Mouse (Mus musculus): ENCODE data around the gene Wdfy1. TPM values are rescaled to one million over a fixed set of nuclear protein-coding genes. Genes with fewer than 3 reads are reported as not detected.

Gene Wdfy1
- polyA plus RNA-seq, 1 experiment from 2014 or later, result 33.1 TPM

DNA sequence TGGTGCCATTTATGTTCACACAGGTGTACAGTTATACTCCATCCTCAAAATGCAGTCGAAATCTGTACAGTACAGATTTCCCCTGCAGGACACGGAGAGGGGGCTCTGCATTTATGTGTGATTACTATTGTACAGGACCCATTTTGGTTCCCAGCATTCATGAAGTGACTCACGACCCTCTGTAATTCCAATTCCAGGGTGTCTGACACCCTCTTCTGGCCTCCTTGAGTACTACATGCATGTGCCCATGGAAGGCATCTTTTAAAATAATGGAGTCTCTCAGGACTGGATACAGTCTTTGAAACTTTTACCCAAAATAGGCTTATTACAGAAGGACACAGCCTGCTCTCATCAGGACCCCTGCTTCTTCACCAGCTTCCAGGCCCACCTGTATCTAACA, 6.5 kb upstream of the Wdfy1 start:
- H3K4me3 ChIP-seq (replicated peaks), result no peak overlapping the region
- H3K4me2 ChIP-seq (replicated peaks), result no peak overlapping the region
- 89% methylated on average over 3 of the region's 3 CpGs for WGBS
- H3K27me3 ChIP-seq (replicated peaks), result no peaks in the 10 kb centered on the region
- ATAC-seq, result no peak
- H3K4me1 ChIP-seq (replicated peaks), result no peaks in the 10 kb centered on the region
- no peak overlapping the region for H3K9ac ChIP-seq
- no peak overlapping the region for H3K27ac ChIP-seq
- H3K36me3 ChIP-seq, result peaks cover 22% of the 10 kb centered on the region
- H3K9me3 ChIP-seq, result no peaks in the 10 kb centered on the region

DNA sequence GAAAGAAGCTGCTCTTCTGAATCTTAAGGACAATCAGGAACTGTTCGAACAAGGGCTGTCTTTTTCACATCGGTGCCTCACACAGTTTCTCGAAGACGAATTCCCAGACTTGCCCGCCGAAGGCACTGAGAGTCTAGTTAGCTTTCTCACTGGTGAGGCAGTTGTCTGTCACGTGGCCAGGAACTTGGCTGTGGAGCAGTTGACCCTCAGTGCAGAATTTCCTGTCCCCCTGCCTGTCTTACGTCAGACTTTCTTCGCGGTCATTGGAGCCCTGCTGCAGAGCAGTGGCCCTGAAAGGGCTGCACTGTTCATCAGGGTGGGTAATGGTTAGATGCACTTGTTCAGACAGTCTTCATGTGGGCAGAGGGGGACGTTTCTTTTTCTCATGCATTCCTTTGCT, 2.1 kb upstream of the Wdfy1 start:
- Histone ChIP-seq H3K27ac (no peak overlapping the region), H3K36me3 (peaks cover 21% of the 10 kb centered on the region), H3K9ac (no peak overlapping the region), H3K27me3 (replicated peaks) (no peaks in the 10 kb centered on the region), H3K4me1 (replicated peaks) (no peaks in the 10 kb centered on the region), H3K4me3 (replicated peaks) (no peak overlapping the region), H3K4me2 (replicated peaks) (no peak overlapping the region), H3K9me3 (no peaks in the 10 kb centered on the region)
- 78% methylated on average over 11 of the region's 11 CpGs for WGBS
- no peak for ATAC-seq

GRCm38 (mm10) chr1:79774164-79774780, 1.7 kb downstream of the Wdfy1 start:
- Histone ChIP-seq H3K27me3 (replicated peaks) (no peaks in the 10 kb centered on the region), H3K27ac (no peak overlapping the region), H3K4me2 (replicated peaks) (no peak overlapping the region), H3K4me1 (replicated peaks) (no peaks in the 10 kb centered on the region), H3K36me3 (no peaks in the 10 kb centered on the region), H3K9me3 (no peaks in the 10 kb centered on the region), H3K9ac (no peak overlapping the region), H3K4me3 (replicated peaks) (no peak overlapping the region)
- WGBS, result 83% methylated on average over 4 of the region's 4 CpGs
- ATAC-seq, result no peak

GRCm38 (mm10) chr1:79768231-79768630, 7.7 kb downstream of the Wdfy1 start:
- ATAC-seq, result no peak
- no peaks in the 10 kb centered on the region for H3K27me3 ChIP-seq (replicated peaks)
- no peaks in the 10 kb centered on the region for H3K9me3 ChIP-seq

GRCm38 (mm10) chr1:79764483-79764882, 11.5 kb downstream of the Wdfy1 start:
- no peak overlapping the region for H3K4me2 ChIP-seq (replicated peaks)
- H3K27me3 ChIP-seq (replicated peaks), result no peaks in the 10 kb centered on the region
- H3K4me3 ChIP-seq (replicated peaks), result no peak overlapping the region
- no peak overlapping the region for H3K27ac ChIP-seq
- H3K9ac ChIP-seq, result no peak overlapping the region
- ATAC-seq, result no peak
- H3K36me3 ChIP-seq, result no peaks in the 10 kb centered on the region
- 78% methylated on average over 1 of the region's 1 CpGs for WGBS
- H3K4me1 ChIP-seq (replicated peaks), result 0 out of 2 replicates have a peak, but pooled peaks cover 10% of the 10 kb centered on the region
- no peaks in the 10 kb centered on the region for H3K9me3 ChIP-seq

More at GRCm38 (mm10) chr1:79768231-79768630, 7.7 kb downstream of the Wdfy1 start:
- Histone ChIP-seq H3K9ac (no peak overlapping the region), H3K4me3 (replicated peaks) (no peak overlapping the region), H3K27ac (no peak overlapping the region), H3K36me3 (no peaks in the 10 kb centered on the region), H3K4me1 (replicated peaks) (no peaks in the 10 kb centered on the region), H3K4me2 (replicated peaks) (no peak overlapping the region)
- 58% methylated on average over 1 of the region's 1 CpGs for WGBS

DNA sequence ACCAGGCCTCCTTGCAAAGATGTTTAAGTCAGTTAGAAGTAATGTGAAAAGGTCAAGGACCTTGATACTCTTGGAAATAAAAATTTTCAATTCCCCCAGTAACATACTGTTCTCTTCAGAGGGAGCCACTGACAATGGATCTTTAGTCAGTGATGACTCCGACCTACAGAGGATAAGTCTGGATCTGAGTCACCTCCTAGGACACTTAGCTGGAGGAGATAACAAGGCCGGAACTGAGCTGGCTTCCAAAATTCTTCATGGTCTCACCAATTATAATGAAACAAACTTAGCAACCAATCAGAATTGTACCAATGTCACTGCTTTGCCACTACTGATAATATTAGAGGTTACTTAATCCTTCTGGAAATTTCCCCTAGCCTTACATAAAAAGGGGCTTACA, 11.9 kb downstream of the Wdfy1 start:
- 91% methylated on average over 2 of the region's 2 CpGs for WGBS
- Histone ChIP-seq H3K4me1 (replicated peaks) (0 out of 2 replicates have a peak, but pooled peaks cover 10% of the 10 kb centered on the region), H3K4me3 (replicated peaks) (no peak overlapping the region), H3K27me3 (replicated peaks) (no peaks in the 10 kb centered on the region), H3K9me3 (no peaks in the 10 kb centered on the region), H3K36me3 (no peaks in the 10 kb centered on the region), H3K9ac (no peak overlapping the region), H3K4me2 (replicated peaks) (no peak overlapping the region), H3K27ac (no peak overlapping the region)
- ATAC-seq, result no peak

DNA sequence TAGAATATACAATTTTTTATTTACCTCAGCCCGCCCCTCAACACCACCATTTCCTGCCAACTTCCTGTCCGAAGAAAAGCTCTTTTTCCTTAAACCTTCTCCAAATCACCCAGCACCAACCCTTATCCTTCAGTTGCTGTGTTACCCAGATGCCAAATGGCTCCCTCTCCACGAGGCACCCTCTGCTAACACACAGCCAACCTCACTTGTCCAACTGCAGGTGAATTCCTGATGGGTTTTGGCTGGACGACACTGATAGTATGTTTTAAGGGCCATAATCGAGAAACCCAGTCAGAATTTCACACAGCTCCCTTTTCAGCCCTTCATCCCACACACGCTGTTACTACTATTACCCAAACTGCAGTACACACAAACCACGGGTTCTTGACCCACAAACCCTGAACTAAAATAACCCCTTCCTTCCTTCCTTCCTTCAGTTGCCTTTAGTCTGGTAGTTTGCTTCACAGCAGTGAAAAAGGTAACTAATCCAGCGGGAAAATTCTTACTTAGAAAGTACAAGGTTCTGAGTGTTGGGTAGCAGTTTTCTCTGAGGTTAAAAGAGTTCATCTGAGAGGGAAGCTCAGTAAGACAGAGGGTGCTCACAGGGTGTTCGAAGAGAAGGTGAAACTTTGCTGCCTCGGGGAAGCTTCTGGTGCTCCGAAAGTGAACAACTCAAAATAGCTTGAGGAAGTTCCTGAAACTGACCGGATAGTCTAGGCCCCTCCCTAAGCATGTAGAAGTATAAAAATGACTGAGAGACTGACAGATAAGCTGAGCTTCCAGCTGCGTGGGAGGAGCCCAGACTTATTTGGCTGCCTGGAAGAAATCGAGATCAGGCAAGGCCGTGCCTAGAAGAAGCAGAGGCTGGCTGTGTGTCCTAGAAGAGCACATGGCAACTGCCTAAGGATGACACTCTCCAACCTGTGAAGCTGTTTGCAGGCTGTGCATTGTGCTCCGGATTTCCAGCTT, 13.4 kb downstream of the Wdfy1 start:
- 53% methylated on average over 16 of the region's 16 CpGs for WGBS
- Histone ChIP-seq H3K4me1 (replicated peaks) (0 out of 2 replicates have a peak, but pooled peaks cover 10% of the 10 kb centered on the region), H3K4me3 (replicated peaks) (no peak overlapping the region), H3K27ac (no peak overlapping the region), H3K36me3 (no peaks in the 10 kb centered on the region), H3K4me2 (replicated peaks) (peak overlapping the region; percentile 85), H3K27me3 (replicated peaks) (no peaks in the 10 kb centered on the region), H3K9me3 (no peaks in the 10 kb centered on the region), H3K9ac (no peak overlapping the region)
- ATAC-seq, result no peak

DNA sequence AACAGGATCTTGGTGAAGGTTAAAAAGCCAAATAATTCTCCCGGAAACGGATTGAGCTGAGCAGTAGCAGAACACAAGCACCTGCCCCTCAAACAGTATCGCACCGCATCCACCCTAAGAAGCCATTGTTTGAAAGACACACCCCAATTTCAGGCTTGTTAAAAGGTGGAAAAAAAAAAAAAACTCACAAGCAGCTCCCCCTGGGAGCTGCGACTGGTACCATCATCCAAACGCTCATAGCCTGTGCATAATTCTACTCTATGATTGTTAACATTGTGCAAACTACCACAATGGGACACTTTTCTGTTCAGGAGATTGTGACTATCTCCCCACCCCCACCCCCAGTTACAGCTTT, 14.0 kb downstream of the Wdfy1 start:
- H3K36me3 ChIP-seq, result no peaks in the 10 kb centered on the region
- 2% methylated on average over 6 of the region's 6 CpGs for WGBS
- peak; percentile 42 for ATAC-seq
- H3K27me3 ChIP-seq (replicated peaks), result no peaks in the 10 kb centered on the region
- peak overlapping the region; percentile 91 for H3K4me3 ChIP-seq (replicated peaks)
- no peaks in the 10 kb centered on the region for H3K9me3 ChIP-seq
- H3K4me1 ChIP-seq (replicated peaks), result 0 out of 2 replicates have a peak, but pooled peaks cover 12% of the 10 kb centered on the region
- no peak overlapping the region for H3K9ac ChIP-seq
- no peak overlapping the region for H3K27ac ChIP-seq
- H3K4me2 ChIP-seq (replicated peaks), result peak overlapping the region; percentile 85

- H3K27ac ChIP-seq, result no peak overlapping the region
- no peaks in the 10 kb centered on the region for H3K27me3 ChIP-seq (replicated peaks)
- peak overlapping the region; percentile 91 for H3K4me3 ChIP-seq (replicated peaks)
- H3K36me3 ChIP-seq, result no peaks in the 10 kb centered on the region
- peak overlapping the region; percentile 85 for H3K4me2 ChIP-seq (replicated peaks)
- under 1% methylated on average over 65 of the region's 65 CpGs for WGBS
- H3K9ac ChIP-seq, result peak overlapping the region; percentile 81
- H3K4me1 ChIP-seq (replicated peaks), result 0 out of 2 replicates have a peak, but pooled peaks cover 12% of the 10 kb centered on the region
- ATAC-seq, result peak; percentile 98
- no peaks in the 10 kb centered on the region for H3K9me3 ChIP-seq
Measured at GRCm38 (mm10) chr1:79761106-79761916, 14.6 kb downstream of the Wdfy1 start.

DNA sequence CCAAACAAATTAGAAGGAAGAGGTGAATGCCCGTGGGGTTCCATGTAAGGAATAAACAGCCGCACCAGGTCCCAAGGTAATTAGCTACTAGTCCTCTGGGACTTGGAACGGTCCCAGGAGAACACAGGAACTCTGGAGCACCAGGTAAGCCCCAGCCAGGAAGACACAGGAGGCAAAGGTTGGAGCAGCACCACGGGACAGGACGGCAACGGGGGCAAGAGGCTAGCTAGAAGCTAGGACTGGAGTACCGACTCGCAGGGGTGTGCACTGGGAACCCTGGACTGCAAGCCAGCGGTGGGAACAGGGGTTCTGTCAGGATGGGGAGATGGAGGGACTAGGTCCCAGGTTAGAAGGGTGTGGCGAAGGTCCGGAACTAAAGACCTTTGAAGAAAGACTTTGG, 15.3 kb downstream of the Wdfy1 start:
- Histone ChIP-seq H3K4me1 (replicated peaks) (0 out of 2 replicates have a peak, but pooled peaks cover 12% of the 10 kb centered on the region), H3K27me3 (replicated peaks) (no peaks in the 10 kb centered on the region), H3K4me2 (replicated peaks) (peak overlapping the region; percentile 85), H3K9me3 (no peaks in the 10 kb centered on the region), H3K4me3 (replicated peaks) (peak overlapping the region; percentile 91), H3K36me3 (no peaks in the 10 kb centered on the region), H3K27ac (no peak overlapping the region), H3K9ac (peak overlapping the region; percentile 81)
- peak; percentile 48 for ATAC-seq
- 3% methylated on average over 11 of the region's 11 CpGs for WGBS

- no peak overlapping the region for H3K4me3 ChIP-seq (replicated peaks)
- no peak overlapping the region for H3K27ac ChIP-seq
- H3K27me3 ChIP-seq (replicated peaks), result no peaks in the 10 kb centered on the region
- 0 out of 2 replicates have a peak, but pooled peaks cover 12% of the 10 kb centered on the region for H3K4me1 ChIP-seq (replicated peaks)
- no peak for ATAC-seq
- H3K9ac ChIP-seq, result no peak overlapping the region
- WGBS, result 69% methylated on average over 5 of the region's 5 CpGs
- no peaks in the 10 kb centered on the region for H3K9me3 ChIP-seq
- 0 out of 2 replicates have a peak overlapping the region, but pooled peaks have one; percentile 2 for H3K4me2 ChIP-seq (replicated peaks)
- no peaks in the 10 kb centered on the region for H3K36me3 ChIP-seq
Measured at GRCm38 (mm10) chr1:79759436-79759972, 16.4 kb downstream of the Wdfy1 start.
